Mouse (Mus musculus) E14TG2a.4 (cell line): ENCODE measurements around the gene Shroom3.

Experiments
- CTCF ChIP-seq: conservative IDR thresholded peaks from 2 replicates; pipeline ENCODE4 v1.5.1; 2014; ENCODE audit warnings: low read length
- POU5F1 ChIP-seq: IDR thresholded peaks from 2 replicates; pipeline ENCODE4 v1.6.1; 2014; ENCODE audit warnings: low read length, borderline replicate concordance

DNA sequence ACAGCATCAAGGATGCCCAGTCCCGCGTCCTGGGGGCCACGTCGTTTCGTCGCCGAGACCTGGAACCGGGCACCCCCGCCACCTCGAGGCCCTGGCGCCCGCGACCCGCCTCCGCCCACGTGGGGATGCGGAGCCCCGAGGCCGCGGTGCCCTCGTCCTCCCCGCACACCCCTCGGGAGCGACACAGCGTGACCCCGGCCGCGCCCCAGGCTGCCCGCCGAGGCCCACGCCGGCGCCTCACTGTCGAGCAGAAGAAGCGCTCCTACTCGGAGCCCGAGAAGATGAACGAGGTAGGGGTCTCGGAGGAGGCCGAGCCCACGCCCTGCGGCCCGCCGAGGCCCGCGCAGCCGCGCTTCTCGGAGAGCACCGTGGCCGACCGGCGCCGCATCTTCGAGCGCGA, 258.9 kb downstream of the Shroom3 start:
- TF ChIP-seq CTCF (no peak), POU5F1 (no peak)
